Mouse (Mus musculus) cortical plate, adult 2 months (tissue): Measurements from ENCODE around the gene Rgs3.

Experiments used
- CTCF ChIP-seq: fragments of 200-500 bp; IDR thresholded peaks from 2 replicates; pipeline ENCODE4 v1.5.1; 2011; ENCODE audit warnings: mild to moderate bottlenecking, control low read depth, low read length; ENCODE audit not compliant: insufficient read depth; ENCODE audit errors: extremely low read depth
- POLR2A ChIP-seq: fragments of 200-500 bp; IDR thresholded peaks from 2 replicates; pipeline ENCODE4 v1.6.1; 2011; ENCODE audit warnings: mild to moderate bottlenecking, low read length, control low read depth; ENCODE audit not compliant: insufficient read depth; ENCODE audit errors: extremely low read depth

DNA sequence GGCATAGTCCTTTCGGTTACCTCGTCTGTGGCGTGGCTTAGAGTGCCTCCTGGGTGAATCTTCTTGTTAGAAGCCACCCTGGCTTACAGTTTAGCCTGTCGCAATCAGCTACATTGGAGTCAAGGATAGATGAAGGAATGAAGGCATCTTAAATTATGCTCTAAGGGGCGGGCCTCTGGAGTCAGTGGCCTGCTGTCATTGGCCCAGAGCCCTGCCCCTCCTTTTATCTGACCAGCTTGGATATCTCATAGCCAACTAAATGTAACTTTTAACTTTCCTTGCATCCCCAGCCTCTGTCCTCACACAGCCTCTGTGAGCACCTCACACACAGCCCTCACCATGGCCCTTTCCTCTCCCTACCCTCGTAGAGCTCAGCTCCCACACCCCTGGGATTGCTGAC, 76.4 kb downstream of the Rgs3 start:
- TF ChIP-seq POLR2A = no peak
- TF ChIP-seq CTCF = no peak
